Mouse (Mus musculus): ENCODE data around the gene Zfp512b. TPM values are rescaled to one million over a fixed set of nuclear protein-coding genes. Genes with fewer than 3 reads are reported as not detected.

Gene Zfp512b
- 10 to 100 TPM; 31.8 to 51.8 TPM for total RNA-seq (2023)

DNA sequence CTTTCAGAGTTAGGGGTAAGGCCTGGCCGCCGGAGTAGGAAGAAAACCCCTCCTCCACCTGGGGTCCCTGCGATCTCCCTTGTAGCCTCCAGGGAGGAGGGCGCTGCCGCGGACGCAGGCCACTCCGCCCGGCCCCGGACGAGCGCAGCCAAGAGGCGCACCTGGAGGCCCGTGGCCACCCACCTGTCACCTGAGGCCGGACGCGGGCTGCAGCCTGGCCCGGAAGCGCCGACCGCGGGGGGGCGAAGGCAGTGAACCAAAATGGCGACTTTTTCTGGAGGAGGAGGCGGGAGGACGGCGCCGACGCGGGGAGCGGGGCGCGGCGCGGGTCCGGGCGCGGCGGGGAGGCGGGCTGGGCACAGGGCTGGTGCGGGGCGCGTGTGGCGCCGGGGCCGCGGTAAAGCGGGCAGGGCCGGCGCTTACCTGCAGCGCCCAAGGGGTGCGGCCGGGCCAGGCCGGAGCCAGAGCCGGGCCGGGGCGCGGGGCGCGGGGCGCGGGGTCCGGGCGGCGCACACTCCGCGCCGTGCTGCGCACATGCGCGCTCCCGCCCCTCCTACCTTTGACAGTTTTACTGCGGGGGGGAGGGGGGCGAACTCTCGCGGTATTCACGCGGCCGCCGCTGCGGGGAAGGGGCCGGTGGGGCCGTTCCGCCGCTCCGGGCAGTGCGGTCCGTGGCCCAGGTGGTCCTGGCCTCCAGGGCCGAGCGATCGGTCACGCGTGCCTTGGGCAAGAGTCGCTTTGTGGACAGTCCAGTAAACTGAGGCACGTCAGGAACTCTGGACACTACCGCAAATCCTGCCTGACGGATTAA is at the start of gene Zfp512b:
Gene Zfp512b (minus strand): TSS at position 573 of the 811 bp plus-strand sequence.

DNA sequence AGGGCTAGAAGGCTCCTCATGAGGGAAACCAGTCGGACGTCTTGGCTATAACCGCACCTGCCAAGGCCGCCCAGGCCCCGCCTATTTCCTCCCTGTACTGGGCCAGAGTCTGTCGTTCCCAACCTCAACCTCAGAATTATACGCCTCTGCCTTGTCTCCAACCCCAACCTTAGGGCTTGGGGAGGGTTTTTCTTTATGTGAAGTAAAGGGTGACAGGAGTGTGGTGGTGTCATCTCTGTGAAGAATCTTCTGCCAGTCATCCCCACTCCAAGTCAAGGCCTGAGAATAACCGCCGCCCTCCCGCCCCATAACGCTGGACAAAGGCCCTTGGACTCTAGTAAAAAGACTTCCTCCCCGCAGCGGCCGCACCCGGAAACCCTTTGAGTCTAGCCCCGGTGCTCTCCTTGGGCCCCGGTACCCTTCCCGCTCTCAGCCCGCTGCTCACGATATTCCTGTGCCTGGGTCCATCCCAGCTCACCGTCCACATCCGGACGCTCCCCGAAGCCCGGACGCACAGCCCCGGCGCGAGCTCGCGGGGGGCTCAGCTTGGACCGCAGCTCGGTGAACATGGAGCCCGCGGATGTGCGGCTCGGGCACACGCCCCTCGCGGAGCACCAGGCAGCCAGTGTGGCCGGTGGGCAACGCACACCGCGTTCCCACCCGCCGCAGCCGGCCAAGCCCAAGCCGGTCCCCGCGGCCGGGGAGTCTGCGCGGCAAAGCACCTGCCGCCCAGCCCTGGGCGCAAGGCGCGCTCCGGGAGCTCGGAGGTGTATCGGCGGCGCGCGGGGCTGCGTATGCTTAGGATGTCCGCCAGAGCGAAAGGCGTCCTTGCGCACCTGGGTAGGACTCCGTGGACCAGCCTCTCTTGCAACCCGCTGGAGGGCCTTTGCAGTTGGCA is 6.1 kb upstream of the Zfp512b start, which contains the start of gene Samd10:
Gene Samd10 (minus strand): TSS at position 759 of the 898 bp plus-strand sequence.

DNA sequence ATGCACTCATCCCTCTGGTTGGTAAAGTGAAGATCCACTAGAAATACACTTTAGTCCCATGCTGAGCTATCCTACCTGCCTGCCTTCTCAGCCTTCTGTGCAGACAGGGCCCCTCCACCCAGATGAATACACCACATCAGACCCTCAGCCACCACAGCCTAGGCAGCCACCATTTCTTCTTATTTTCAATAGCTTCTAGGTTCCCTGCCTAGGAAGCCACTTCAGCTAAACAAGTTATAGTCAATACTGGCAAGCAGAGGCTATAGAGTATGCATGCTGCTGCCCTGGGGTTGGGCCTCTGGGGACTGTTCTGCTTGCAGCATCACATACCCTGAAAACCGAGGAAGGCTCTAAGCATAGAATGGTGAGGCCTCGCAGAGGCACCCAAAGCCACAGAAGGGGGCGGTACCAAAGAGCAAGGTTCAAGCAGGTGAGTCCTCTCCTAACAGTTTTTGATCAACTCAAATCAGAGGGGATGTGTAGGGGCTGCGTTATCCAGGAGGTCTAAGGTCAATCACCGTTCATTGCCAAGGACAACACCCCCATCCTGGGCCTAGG is 996 bp downstream of the Zfp512b start, which contains the start of gene Prpf6:
Gene Prpf6 (plus strand): TSS at position 341 of the 558 bp plus-strand sequence.

DNA sequence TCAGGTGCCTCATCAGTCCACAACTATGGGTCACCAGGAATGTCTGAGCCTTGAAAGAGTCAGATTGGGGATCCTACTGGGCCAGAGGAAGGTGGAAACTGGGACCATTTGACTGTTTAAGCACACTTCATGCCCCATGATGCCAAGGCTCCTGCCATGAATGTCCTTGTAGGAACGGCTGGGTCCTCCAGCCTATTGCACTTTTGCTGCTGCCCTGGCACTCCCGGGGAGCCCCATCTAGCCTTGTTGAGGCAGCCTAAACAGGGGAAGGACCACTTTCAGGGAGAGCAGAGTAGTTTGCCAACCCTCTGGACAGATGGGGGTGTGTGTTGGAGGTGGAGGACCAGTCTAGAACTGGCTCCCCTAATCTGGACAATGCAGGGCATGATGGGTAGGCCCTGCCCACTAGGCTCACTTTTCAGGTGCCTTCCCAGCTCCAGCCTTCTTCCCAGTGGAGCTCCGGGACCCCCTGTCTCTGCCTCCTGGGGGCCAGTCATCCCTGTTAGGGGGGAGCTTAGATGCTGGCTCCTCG is 8.1 kb downstream of the Zfp512b start, which contains the start of gene Uckl1:
Gene Uckl1 (minus strand): TSS at position 482 of the 532 bp plus-strand sequence.

Other genes starting within 250 kb of the Zfp512b start
- gene Zgpat, start 227.9 kb downstream of the Zfp512b start, total RNA-seq (2023): 10 to 100 TPM; 83.0 to 85.7 TPM
- 100 to 1,000 TPM in 1 of 2 experiments, 10 to 100 TPM in 1; 92.9 to 100 TPM for gene Arfrp1, start 227.4 kb downstream of the Zfp512b start, total RNA-seq (2023)
- gene Lime1, start 212.7 kb downstream of the Zfp512b start, total RNA-seq (2023): 10 to 100 TPM; 62.3 to 74.9 TPM
- gene Zbtb46, start 133.4 kb downstream of the Zfp512b start, total RNA-seq (2023): 1 to 10 TPM in 1 of 2 experiments, under 1 TPM in 1; 0.83 to 2.2 TPM
- gene Abhd16b, start 99.6 kb downstream of the Zfp512b start, total RNA-seq (2023): not detected
- gene Tpd52l2, start 95.7 kb downstream of the Zfp512b start, total RNA-seq (2023): 10 to 100 TPM; 83.2 to 83.7 TPM
- 100 to 1,000 TPM; 134 to 138 TPM for gene Dnajc5, start 72.3 kb downstream of the Zfp512b start, total RNA-seq (2023)
- 100 to 1,000 TPM; 186 to 229 TPM for gene Uckl1, start 7.9 kb downstream of the Zfp512b start, total RNA-seq (2023)
- gene Prpf6, start 935 bp downstream of the Zfp512b start, total RNA-seq (2023): 10 to 100 TPM; 61.5 to 62.6 TPM
- 10 to 100 TPM; 17.4 to 21.5 TPM for gene Samd10, start 6.4 kb upstream of the Zfp512b start, total RNA-seq (2023)
- not detected for gene Gm29797, start 64.2 kb upstream of the Zfp512b start, total RNA-seq (2023)
- under 1 TPM in 1 of 2 experiments, not detected in 1; 0.44 TPM for gene Sox18, start 78.8 kb upstream of the Zfp512b start, total RNA-seq (2023)
- 10 to 100 TPM; 23.7 to 26.9 TPM for gene Tcea2, start 87.5 kb upstream of the Zfp512b start, total RNA-seq (2023)
- 100 to 1,000 TPM; 203 to 209 TPM for gene Rgs19, start 101.2 kb upstream of the Zfp512b start, total RNA-seq (2023)
- gene Lkaaear1, start 105.6 kb upstream of the Zfp512b start, total RNA-seq (2023): not detected
- 1 to 10 TPM in 1 of 2 experiments, under 1 TPM in 1; 0.24 to 1.2 TPM for gene Oprl1, start 122.2 kb upstream of the Zfp512b start, total RNA-seq (2023)
- not detected for gene Myt1, start 170.5 kb upstream of the Zfp512b start, total RNA-seq (2023)
- 10 to 100 TPM; 42.1 to 52.2 TPM for gene Pcmtd2, start 245.1 kb upstream of the Zfp512b start, total RNA-seq (2023)

Measured in B cell, adult 67 days (primary cell).